Mouse (Mus musculus) cerebellum, adult 9-11 months (tissue): ENCODE results near the gene Mthfd1l.

Source experiments
- DNase-seq: peaks from one replicate; pipeline ENCODE4 v3.0.0; 2022

Mthfd1l gene

GRCm38 (mm10) chr10:3972981-3973588, at the start of gene Mthfd1l:
TSS of gene Mthfd1l (plus strand) at chr10:3973118.
- DNase-seq, result peak; percentile 94

GRCm38 (mm10) chr10:3928008-3928545, 44.8 kb upstream of the Mthfd1l start:
- no peak for DNase-seq

DNA sequence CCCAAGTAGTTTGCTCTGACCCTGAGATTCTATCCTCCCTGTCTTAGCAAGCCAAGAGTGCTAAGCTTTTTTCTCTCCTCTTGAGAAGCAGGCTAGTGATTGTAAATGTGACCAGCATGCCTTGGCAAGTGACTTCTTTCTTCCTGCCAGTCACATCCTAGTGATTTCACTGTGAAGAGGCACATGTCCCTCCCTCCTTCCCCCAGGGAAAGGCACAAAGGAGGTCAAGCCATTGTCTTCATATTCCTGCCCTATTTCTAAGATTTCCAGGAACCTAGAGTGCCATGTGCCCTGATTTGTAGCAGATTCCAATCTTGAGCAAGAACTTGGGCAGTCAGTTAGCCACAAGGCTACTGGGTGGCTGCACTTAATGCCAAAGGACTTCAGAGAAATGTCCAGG, 41.1 kb upstream of the Mthfd1l start:
- no peak for DNase-seq

DNA sequence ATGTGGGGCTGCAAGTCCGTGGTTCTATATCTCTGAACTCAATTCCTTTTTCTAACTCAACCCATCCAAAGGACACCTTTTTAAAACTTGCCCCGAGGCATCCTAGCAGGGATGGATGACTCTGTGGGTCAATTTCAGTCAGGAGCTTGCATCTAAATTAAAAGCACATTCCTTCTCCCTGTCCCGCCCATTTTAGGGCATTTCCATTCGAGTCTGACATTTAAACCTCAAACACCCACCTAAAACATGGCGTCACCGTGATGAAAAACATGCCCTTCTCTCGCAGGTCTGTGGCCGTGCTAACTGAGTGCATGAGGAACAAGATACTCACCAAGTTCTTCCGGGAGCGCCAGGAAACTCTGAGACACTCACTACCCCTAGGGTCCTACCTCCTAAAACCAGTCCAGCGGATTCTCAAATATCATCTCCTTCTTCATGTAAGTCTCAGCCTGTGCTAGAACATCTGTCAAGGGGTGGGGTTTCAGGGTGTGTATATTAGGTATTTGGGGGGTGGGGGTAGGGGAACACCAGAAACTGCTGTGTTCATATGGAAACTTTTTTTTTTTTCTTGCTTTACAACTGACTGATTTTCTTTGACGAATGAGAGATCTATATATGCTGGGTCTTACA, 39.5 kb upstream of the Mthfd1l start:
- no peak for DNase-seq

- DNase-seq, result no peak
These were observed 36.1 kb upstream of the Mthfd1l start for GRCm38 (mm10) chr10:3936864-3937263.

DNA sequence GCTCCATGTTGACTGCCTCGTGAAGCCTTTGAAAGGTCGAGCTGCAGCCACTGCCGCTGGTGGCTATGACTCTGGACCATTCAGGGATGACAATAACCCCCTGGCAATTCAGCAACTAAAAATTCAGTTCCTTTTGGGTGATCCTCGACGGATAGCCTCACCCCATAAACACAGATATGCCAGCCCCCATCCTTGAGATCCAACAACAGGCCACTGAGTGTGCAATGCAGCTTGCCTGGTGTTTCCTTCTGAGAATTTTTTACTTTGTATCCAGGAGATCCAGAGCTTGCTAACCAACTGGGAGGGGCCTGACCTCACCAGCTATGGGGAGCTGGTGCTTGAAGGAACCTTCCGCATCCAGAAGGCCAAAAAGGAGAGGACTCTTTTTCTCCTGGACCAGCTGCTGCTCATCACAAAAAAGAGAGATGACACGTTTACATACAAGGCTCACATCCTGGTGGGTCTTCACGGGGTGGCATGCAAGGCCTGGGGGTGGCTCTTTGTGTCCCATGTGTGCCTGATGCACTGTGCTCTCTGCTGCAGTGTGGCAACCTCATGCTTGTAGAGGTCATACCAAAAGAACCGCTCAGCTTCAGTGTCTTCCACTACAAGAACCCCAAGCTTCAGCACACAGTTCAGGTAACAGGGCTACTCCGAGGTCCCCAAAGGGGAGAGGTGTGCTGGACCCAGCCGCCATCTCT, 32.9 kb upstream of the Mthfd1l start:
- DNase-seq, result no peak

DNA sequence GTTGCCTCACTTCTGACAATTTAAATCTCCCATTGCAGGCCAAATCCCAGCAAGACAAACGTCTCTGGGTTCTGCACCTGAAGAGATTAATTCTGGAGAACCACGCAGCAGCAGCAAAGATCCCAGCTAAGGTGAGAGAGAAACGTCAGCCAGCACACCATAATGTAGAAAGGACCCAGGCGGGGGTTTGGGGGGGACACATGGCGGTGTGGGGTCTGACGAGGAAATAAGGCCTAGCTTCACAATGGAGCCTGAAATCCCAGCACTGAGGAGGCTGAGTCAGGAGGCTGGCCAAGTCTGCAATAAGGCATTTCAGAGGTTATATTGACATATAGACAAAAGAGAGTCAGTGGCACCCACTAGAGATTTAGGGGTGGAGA, 32.3 kb upstream of the Mthfd1l start:
- DNase-seq, result no peak

DNA sequence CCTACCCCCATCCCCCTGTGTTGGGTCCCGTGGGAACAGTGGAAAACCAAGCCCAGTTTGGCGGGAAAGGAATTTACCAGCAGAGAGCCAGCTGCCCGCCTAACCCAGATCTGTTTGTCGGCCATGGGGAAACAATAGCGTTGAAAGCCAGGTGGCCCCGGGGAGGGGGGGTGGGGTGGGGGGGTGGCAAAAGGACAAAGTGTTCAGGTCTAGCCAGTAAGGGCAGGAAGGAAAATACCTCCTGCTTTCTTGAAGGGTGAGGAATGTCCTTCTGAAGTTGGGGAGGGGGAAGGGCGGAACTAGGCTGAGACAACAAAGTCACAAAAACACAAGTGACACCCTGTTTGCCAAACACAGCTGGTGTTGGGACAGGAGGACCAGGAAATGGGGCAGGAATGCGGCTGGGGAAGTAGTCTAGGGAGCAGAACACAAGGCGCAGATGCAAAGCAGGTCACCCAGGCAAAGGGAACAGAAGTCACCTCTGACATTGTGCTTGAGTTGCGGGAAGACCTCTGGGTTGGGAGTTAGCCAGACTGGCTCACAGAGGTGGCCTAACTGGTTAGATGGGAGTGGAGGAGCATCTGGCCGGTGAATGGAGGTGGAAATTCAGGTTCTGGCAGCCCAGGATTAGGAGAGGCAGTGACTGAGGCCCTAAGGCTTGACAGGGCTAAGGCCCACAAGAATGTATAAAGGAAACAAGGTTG, 31.7 kb upstream of the Mthfd1l start:
- no peak for DNase-seq

DNA sequence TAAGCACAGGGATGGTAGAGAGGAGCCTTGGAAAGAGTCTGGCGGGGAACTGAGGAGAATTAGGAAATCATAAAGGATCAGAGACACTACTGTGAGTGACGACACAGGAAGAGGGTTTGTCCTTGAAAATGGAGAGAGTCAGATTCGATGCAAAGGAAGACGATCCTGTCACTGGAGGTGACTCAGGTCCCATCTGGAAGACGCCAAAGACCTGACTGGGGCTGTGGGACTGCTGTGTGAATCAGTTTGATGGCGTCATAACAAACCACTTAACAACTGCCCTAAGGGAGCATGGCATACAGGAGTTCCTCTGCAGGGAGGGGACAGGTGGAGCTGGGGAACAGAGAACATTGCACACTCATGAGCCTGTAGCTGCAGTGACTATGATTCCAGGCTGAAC, 30.6 kb upstream of the Mthfd1l start:
- DNase-seq, result no peak

GRCm38 (mm10) chr10:3943492-3944395, 29.2 kb upstream of the Mthfd1l start:
- DNase-seq, result peak; percentile 46

DNA sequence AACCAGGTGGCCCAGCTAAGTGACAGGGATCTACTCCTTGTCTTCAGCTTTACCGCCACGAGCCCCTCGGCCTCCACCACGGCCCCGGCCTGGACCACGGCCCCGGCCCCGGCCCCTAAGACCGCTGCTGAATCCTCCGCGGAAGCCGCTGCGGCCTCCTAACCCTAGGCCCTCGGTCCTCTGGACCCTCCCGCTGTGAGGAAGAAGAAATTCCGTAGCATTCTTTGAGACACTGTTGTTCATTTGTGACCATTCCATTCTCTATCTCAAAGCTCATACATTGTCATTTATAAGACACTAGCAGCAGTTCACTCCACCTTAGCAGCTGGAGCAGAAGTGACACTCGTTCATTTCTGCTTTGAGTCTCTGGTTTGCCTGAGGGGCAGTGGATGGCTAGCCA, 26.0 kb upstream of the Mthfd1l start:
- DNase-seq, result no peak

DNA sequence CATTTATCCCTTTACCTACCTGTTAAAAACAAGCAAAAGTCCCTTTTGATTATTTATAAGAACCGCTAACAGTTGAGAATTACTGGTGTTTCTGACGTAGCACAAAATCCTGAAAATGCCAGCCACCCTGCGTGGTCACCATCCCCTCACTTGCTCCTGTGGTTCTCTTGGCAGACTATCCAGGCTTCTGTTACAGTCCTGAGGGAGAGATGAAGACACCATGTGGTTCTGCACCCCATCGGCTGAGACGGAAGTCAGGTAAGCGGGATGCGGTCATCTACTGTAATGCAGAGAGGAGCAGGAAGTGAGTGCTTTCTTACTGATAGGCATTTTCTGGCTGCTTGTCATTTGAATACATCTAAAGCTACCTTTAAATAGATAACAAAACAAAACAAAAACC, 25.6 kb upstream of the Mthfd1l start:
- DNase-seq, result no peak

DNA sequence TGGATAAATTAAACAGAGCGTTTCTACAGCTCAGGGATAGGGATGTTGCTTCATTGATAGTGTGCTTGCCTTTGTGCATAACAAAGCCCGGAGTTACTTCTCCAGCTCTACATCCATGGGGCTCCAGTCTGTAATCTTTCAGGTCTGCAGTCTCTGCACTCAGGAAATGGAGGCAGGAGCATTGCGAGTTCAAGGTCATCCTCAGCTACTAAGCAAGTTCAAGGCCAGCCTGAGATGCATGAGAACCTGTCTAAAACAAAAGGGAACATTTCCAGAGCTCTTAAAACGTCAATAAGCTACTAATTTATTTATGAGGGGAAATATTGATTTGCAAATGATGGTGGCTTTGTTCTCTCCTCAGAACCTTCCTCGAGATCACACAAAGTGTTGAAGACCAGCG, 23.6 kb upstream of the Mthfd1l start:
- DNase-seq, result no peak

- no peak for DNase-seq
These were observed 16.4 kb upstream of the Mthfd1l start for GRCm38 (mm10) chr10:3956471-3956870.

- no peak for DNase-seq
These were observed 14.3 kb upstream of the Mthfd1l start for GRCm38 (mm10) chr10:3958591-3958990.

- DNase-seq, result no peak
These were observed 3.9 kb upstream of the Mthfd1l start for GRCm38 (mm10) chr10:3969026-3969425.

DNA sequence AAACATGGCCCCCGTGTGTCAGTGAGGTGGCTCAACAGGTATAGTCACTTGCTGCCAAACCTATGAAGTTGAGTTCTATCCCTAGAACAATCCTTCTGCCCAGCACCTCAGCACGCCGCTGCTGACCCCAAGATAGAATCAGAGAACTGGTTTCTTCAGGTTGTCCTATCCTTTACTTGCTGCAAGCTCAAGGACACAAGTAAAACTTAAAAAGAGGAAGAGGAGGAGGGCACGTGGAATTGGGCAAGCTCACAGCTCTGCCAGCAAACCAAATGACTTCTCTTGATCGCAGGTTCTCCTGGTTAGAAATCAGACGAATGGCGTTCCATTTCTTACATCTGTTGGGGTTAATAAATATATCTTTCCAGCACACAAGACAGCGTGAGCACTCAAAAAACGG, 681 bp upstream of the Mthfd1l start:
- peak; percentile 60 for DNase-seq

- DNase-seq, result peak; percentile 92
These were observed 712 bp downstream of the Mthfd1l start for GRCm38 (mm10) chr10:3973589-3974070.

DNA sequence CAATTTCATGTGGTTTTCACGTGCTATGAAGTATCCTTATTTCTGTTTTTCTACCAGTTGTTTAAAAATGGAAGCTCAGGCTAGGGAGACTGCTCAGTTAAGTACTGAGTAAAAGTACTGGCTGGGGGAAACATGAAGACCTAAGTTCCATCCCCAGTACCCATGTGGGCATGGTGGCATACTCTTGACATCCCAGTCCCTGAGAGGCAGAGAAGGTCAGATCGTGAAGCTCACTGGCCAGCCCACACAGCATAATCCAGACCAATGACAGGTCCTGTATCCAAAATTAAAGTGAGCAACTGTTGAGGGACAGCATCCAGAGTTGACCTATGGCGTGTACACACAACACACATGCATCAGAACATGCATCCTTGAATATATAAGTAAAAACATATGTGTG, 1.5 kb downstream of the Mthfd1l start:
- DNase-seq, result peak; percentile 43

GRCm38 (mm10) chr10:3975898-3976622, 3.1 kb downstream of the Mthfd1l start:
- DNase-seq, result peak; percentile 42

DNA sequence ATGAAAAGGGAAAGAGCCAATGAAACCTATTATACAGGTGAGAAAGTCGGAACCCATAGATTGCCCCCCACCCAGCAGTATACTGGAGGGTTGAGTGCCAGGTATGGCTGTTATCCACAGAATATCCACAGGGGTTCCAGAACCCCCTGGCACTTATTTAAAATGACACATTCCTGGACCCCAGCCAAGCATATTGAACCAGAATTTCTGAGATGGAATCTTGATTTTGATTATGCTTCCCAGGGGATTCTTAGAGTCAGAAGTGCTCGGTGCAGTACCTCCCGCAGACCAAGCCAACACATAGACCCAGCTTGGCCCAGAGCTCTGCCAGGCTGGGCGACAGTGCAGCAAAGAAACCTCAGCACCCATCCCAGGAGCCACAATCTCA, 3.7 kb downstream of the Mthfd1l start:
- peak; percentile 50 for DNase-seq

- DNase-seq, result peak; percentile 61
These were observed 5.4 kb downstream of the Mthfd1l start for GRCm38 (mm10) chr10:3978326-3978725.
